Comparison of ENCODE assay signal across 9 mouse cellular contexts in genomic region chr2:66473181-66473822, GRCm38 (mm10). TPM values are rescaled to one million over a fixed set of nuclear protein-coding genes. Genes with fewer than 3 reads are reported as not detected.
DNase-seq lines count a peak whose midpoint lies in the region; ATAC-seq and TF ChIP-seq lines count a peak whose summit lies in the region.
"Had no signal": no experiment of that assay in that cellular context is flagged by ENCODE, and none has a peak within 500 bp of the region (broad histone marks: within the 10 kb centered on the region; RNA-seq: fewer than 3 reads in every experiment).

No protein-coding gene starts in this region.

- 47% methylated on average over 3 of the region's 3 CpGs for WGBS in liver, adult 2 months
- 44% methylated on average over 3 of the region's 3 CpGs for WGBS in liver, embryonic 11.5 days
- 50% methylated on average over 3 of the region's 3 CpGs for WGBS in forebrain, postnatal 0 days
- 59% methylated on average over 3 of the region's 3 CpGs for WGBS in midbrain, embryonic 13.5 days

- TF ChIP-seq CTCF in liver, adult 2 months (IDR thresholded peaks at IDR 0.05; ENCODE audit: low read depth, low read length): peak; percentile 7; the same call in 1 of the 2 replicates
- TF ChIP-seq CTCF in forebrain, postnatal 0 days (IDR thresholded peaks at IDR 0.05; ENCODE audit: low read depth): peak; percentile 80

- no peak overlapping the region for H3K4me2 ChIP-seq in liver, embryonic 11.5 days
- H3K4me2 ChIP-seq in forebrain, postnatal 0 days (ENCODE audit: low read depth): no peak overlapping the region
- H3K4me2 ChIP-seq in midbrain, embryonic 13.5 days (replicated peaks): no peak overlapping the region

- no peak overlapping the region for H3K9ac ChIP-seq in liver, adult 2 months (ENCODE audit: low read depth, low read length)
- H3K9ac ChIP-seq in liver, embryonic 11.5 days (ENCODE audit: low read depth, low read length): no peak overlapping the region
- H3K9ac ChIP-seq in forebrain, postnatal 0 days: no peak overlapping the region
- no peak overlapping the region for H3K9ac ChIP-seq in midbrain, embryonic 13.5 days (replicated peaks)

- H3K27me3 ChIP-seq in liver, adult 2 months (ENCODE audit: control insufficient read depth, insufficient read depth, low read length): no peaks in the 10 kb centered on the region
- no peaks in the 10 kb centered on the region for H3K27me3 ChIP-seq in liver, embryonic 11.5 days (replicated peaks; ENCODE audit: control insufficient read depth, insufficient read depth, low read length)
- no peaks in the 10 kb centered on the region for H3K27me3 ChIP-seq in forebrain, postnatal 0 days (ENCODE audit: insufficient read depth, low read length)
- no peaks in the 10 kb centered on the region for H3K27me3 ChIP-seq in midbrain, embryonic 13.5 days

- no peak overlapping the region for H3K4me3 ChIP-seq in liver, adult 2 months (ENCODE audit: insufficient read depth, low read depth, low read length)
- no peak overlapping the region for H3K4me3 ChIP-seq in liver, embryonic 11.5 days (ENCODE audit: low read depth, low read length)
- H3K4me3 ChIP-seq in forebrain, postnatal 0 days (ENCODE audit: low read depth, low read length): no peak overlapping the region
- H3K4me3 ChIP-seq in midbrain, embryonic 13.5 days (replicated peaks): no peak overlapping the region

- DNase-seq in cerebellum, adult 18-20 months: peak; percentile 20 to 28
- no peak for DNase-seq in cerebellum, adult 9-11 months
- peak; percentile 24 for DNase-seq in liver, adult 2 months (ENCODE audit: extremely low read depth, low read depth, low spot score)
- no peak for DNase-seq in liver, embryonic 11.5 days (ENCODE audit: low spot score)
- DNase-seq in forebrain, postnatal 0 days: peak; percentile 77
- DNase-seq in urinary bladder, postnatal 36 days (ENCODE audit: low spot score in 2 of 2): no peak

- H3K79me2 ChIP-seq in liver, adult 2 months (ENCODE audit: control insufficient read depth, insufficient read depth, low read length): no peaks in the 10 kb centered on the region

- H3K36me3 ChIP-seq in liver, adult 2 months (ENCODE audit: control insufficient read depth, insufficient read depth, low read length): no peaks in the 10 kb centered on the region
- H3K36me3 ChIP-seq in liver, embryonic 11.5 days (ENCODE audit: control insufficient read depth, insufficient read depth, low read length): no peaks in the 10 kb centered on the region
- H3K36me3 ChIP-seq in forebrain, postnatal 0 days (ENCODE audit: insufficient read depth): no peaks in the 10 kb centered on the region
- no peaks in the 10 kb centered on the region for H3K36me3 ChIP-seq in midbrain, embryonic 13.5 days

- no peaks in the 10 kb centered on the region for H3K9me3 ChIP-seq in liver, embryonic 11.5 days (ENCODE audit: control insufficient read depth, low read length)
- no peaks in the 10 kb centered on the region for H3K9me3 ChIP-seq in forebrain, postnatal 0 days (ENCODE audit: low read length)
- no peaks in the 10 kb centered on the region for H3K9me3 ChIP-seq in midbrain, embryonic 13.5 days

- TF ChIP-seq POLR2A in liver, adult 2 months (IDR thresholded peaks at IDR 0.05; ENCODE audit: extremely low read depth, insufficient read depth, low read length): no peak

- ATAC-seq in liver, embryonic 11.5 days (replicated peaks; ENCODE audit: low FRiP score): no peak
- ATAC-seq in forebrain, postnatal 0 days: peak; percentile 74; the same call in 1 of the 2 replicates
- 0 out of 2 replicates have a peak, but pooled peaks have one; percentile 66 for ATAC-seq in midbrain, embryonic 13.5 days
- ATAC-seq in megakaryocyte-erythroid progenitor cell, adult 5-6 weeks (replicated peaks; ENCODE audit: low FRiP score, low TSS enrichment, poor library complexity, severe bottlenecking): no peak

- H3K4me1 ChIP-seq in liver, adult 2 months (ENCODE audit: control insufficient read depth, insufficient read depth, low read length): no peaks in the 10 kb centered on the region
- H3K4me1 ChIP-seq in liver, embryonic 11.5 days (replicated peaks; ENCODE audit: control insufficient read depth, insufficient read depth, low read length): no peaks in the 10 kb centered on the region
- H3K4me1 ChIP-seq in forebrain, postnatal 0 days (ENCODE audit: insufficient read depth): no peaks in the 10 kb centered on the region
- no peaks in the 10 kb centered on the region for H3K4me1 ChIP-seq in midbrain, embryonic 13.5 days (replicated peaks)

- no peak overlapping the region for H3K27ac ChIP-seq in liver, adult 2 months (replicated peaks; ENCODE audit: insufficient read depth, low read depth, low read length)
- no peak overlapping the region for H3K27ac ChIP-seq in liver, embryonic 11.5 days (ENCODE audit: low read depth, low read length)
- H3K27ac ChIP-seq in forebrain, postnatal 0 days (ENCODE audit: low read depth, low read length): no peak overlapping the region
- H3K27ac ChIP-seq in midbrain, embryonic 13.5 days: no peak overlapping the region

RNA-seq across cellular contexts. Expression of gene Scn1a, which starts 32.7 kb away (rescaled TPM):
- total RNA-seq in liver, adult 2 months (2014; rRNA removed): 0.07 TPM in 1 of 2 replicates, not detected in the other
- not detected in 2 replicates for polyA plus RNA-seq in liver, adult 2 months (2012; rRNA removed)
- polyA plus RNA-seq in liver, embryonic 11.5 days (2014; fragmentation: Nextera tagmentation; extraction: Ambion mirVana): 0.10 and 0.33 TPM in 2 replicates
- total RNA-seq in forebrain, postnatal 0 days (2014; rRNA removed): 14.5 and 14.7 TPM in 2 replicates
- polyA plus RNA-seq in forebrain, postnatal 0 days (2015; fragmentation: Nextera tagmentation; extraction: Ambion mirVana): 7.8 and 13.1 TPM in 2 replicates
- polyA plus RNA-seq in midbrain, embryonic 13.5 days (2015; fragmentation: Nextera tagmentation; extraction: Ambion mirVana): 9.5 and 10.4 TPM in 2 replicates
- not detected in 2 replicates for total RNA-seq in megakaryocyte-erythroid progenitor cell, adult 5-6 weeks (2014; fragmentation: Nextera tagmentation)
- not detected in 2 replicates for total RNA-seq in megakaryocyte-erythroid progenitor cell, adult 5-6 weeks (2017)
- polyA plus RNA-seq: C2C12 had no signal

Comparison
In these comparisons a context has a peak if more than half of its experiments do, and no peak if none do; other contexts are left out.
1. DNase-seq: peak in cerebellum, adult 18-20 months (2 of 2), liver, adult 2 months (single experiment) and forebrain, postnatal 0 days (single experiment); none in cerebellum, adult 9-11 months (single experiment), liver, embryonic 11.5 days (single experiment) and urinary bladder, postnatal 36 days (0 of 2).
2. ATAC-seq: peak in forebrain, postnatal 0 days (single experiment) and midbrain, embryonic 13.5 days (single experiment); none in liver, embryonic 11.5 days (single experiment) and megakaryocyte-erythroid progenitor cell, adult 5-6 weeks (single experiment).